Mouse (Mus musculus) forebrain, embryonic 14.5 days (tissue): ENCODE results near the gene Plxna4. TPM values are rescaled to one million over a fixed set of nuclear protein-coding genes. Genes with fewer than 3 reads are reported as not detected.

ENCODE experiments used
- ATAC-seq: fragments of 200-750 bp; cut with Nextera tagmentation; 2 replicates; pipeline ENCODE4 v1.8.0; 2017; ENCODE audit warnings: mild to moderate bottlenecking, moderate library complexity
- DNase-seq: peaks from one replicate; pipeline ENCODE4 v3.0.0-alpha.2; 2015; ENCODE audit warnings: low spot score
- H3K27ac ChIP-seq: fragments of 300-500 bp; sonication (generic); 2 replicates; pipeline ENCODE4 v1.5.1; 2014; ENCODE audit warnings: low read depth, mild to moderate bottlenecking, control low read depth, low read length, moderate library complexity
- H3K27me3 ChIP-seq: fragments of 300-500 bp; sonication (generic); replicated peaks from 2 replicates; pipeline ENCODE4 v1.6.1; 2014; ENCODE audit warnings: low read length, control low read depth, mixed read lengths; ENCODE audit not compliant: control insufficient read depth, insufficient read depth
- H3K36me3 ChIP-seq: fragments of 300-500 bp; sonication (generic); 2 replicates; pipeline ENCODE4 v1.6.1; 2014; ENCODE audit warnings: low read length, control low read depth; ENCODE audit not compliant: control insufficient read depth, insufficient read depth
- H3K4me1 ChIP-seq: fragments of 300-500 bp; sonication (generic); 2 replicates; pipeline ENCODE4 v1.6.1; 2014; ENCODE audit warnings: antibody characterized with exemption, low read length, control low read depth; ENCODE audit not compliant: control insufficient read depth, insufficient read depth
- H3K4me2 ChIP-seq: fragments of 300-500 bp; sonication (generic); 2 replicates; pipeline ENCODE4 v1.6.1; 2014; ENCODE audit warnings: mild to moderate bottlenecking, control low read depth, low read length
- H3K4me3 ChIP-seq: fragments of 300-500 bp; sonication (generic); 2 replicates; pipeline ENCODE4 v1.5.1; 2014; ENCODE audit warnings: low read depth, low read length, control low read depth
- H3K9ac ChIP-seq: fragments of 300-500 bp; sonication (generic); 2 replicates; pipeline ENCODE4 v1.6.1; 2014; ENCODE audit warnings: mild to moderate bottlenecking, low read length, control low read depth, moderate library complexity
- H3K9me3 ChIP-seq: fragments of 300-500 bp; sonication (generic); replicated peaks from 2 replicates; pipeline ENCODE4 v1.6.1; 2016; ENCODE audit warnings: low read length, control low read depth, mixed read lengths; ENCODE audit not compliant: control insufficient read depth
- WGBS: fragments of 180-500 bp; shearing (Covaris S2); extraction: QIAGEN DNeasy Blood & Tissue Kit; methylation state at CpG from one replicate; pipeline ENCODE4 v1.1.7; 2014; 5-methylcytosine and 5-hydroxymethylcytosine counted together
- polyA plus RNA-seq: library from polyadenylated mRNA; unstranded; fragments of >200 nt; fragmentation: Nextera tagmentation; extraction: Ambion mirVana; gene quantifications from 2 replicates; pipeline ENCODE4 v1.2.1, GENCODE M21; 2014

Gene Plxna4
- polyA plus RNA-seq, 1 experiment from 2014 or later: 19.9 TPM

DNA sequence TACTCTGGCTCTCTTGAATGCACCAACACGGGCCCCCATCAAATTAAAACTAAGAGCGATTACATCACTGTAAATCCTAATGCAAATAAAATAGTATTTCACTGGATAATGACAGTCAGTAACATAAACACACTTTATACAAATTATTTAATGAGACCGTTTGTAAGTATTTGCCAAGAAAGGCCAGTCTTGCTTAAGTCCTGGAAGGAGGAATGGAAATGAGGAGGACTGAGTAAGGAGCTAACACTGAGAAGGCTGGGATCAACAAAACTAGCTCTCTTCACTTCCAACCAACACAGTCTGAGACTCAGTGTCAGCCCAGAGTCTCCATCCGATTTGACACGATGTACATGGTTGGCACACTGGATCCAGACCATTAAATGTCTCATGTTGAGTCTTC lies 16.5 kb downstream of the Plxna4 start:
- Histone ChIP-seq H3K4me2 (no peak overlapping the region), H3K27ac (no peak overlapping the region), H3K9me3 (no peaks in the 10 kb centered on the region), H3K27me3 (no peaks in the 10 kb centered on the region), H3K4me3 (no peak overlapping the region), H3K4me1 (no peaks in the 10 kb centered on the region; the same call in 1 of the 2 replicates), H3K36me3 (no peaks in the 10 kb centered on the region), H3K9ac (no peak overlapping the region)
- no peak for ATAC-seq
- DNase-seq: no peak
- WGBS: 80% methylated on average over 5 of the region's 5 CpGs

DNA sequence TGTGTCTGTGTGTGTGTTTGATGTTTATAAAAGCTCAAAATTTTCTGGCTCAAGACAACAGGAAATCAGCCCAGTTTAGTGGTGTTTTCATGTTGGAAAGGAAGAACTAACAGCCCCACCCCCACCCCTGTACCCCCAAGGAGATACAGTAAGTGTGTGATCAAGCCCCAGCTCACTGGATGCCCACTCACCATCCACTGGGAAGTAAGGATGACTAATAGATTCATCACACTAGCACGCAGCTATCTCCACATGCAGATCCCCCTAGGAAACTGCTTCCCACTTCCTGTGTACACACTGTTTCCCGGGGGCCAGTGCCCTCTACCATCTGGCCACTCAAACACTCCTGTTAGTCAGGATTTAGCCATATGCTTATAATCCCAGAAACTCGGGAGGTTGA lies 17.5 kb downstream of the Plxna4 start:
- Histone ChIP-seq H3K36me3 (no peaks in the 10 kb centered on the region), H3K4me2 (no peak overlapping the region), H3K4me1 (no peaks in the 10 kb centered on the region; the same call in 1 of the 2 replicates), H3K27me3 (no peaks in the 10 kb centered on the region), H3K4me3 (no peak overlapping the region), H3K9ac (no peak overlapping the region), H3K27ac (no peak overlapping the region), H3K9me3 (no peaks in the 10 kb centered on the region)
- WGBS: 55% methylated on average over 3 of the region's 3 CpGs
- ATAC-seq (no peak), DNase-seq (no peak)

DNA sequence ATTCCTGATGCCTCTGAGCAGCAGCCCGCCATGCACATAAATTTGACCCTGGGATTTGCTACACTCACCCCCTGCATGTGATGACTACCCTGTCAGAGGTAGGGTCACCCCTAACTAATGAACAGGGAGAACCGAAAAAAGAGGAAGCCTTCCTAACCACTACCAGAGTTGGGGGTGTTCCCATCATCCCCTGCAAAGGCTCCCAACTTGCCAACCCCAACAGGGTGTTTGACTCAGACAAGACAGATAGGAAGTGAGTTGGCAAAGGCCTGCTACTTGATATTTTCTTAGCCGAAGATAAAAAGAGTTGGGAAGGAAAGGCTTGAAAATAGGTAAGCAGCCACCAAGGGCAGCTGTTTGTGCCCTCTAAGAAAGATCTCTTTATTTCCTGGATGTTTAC lies 18.1 kb downstream of the Plxna4 start:
- H3K27me3 ChIP-seq: no peaks in the 10 kb centered on the region
- H3K9ac ChIP-seq: no peak overlapping the region
- no peak overlapping the region for H3K4me2 ChIP-seq
- DNase-seq (no peak), ATAC-seq (no peak)
- H3K27ac ChIP-seq: no peak overlapping the region
- no peaks in the 10 kb centered on the region for H3K36me3 ChIP-seq
- WGBS: 89% methylated on average over 3 of the region's 3 CpGs
- H3K4me1 ChIP-seq: no peaks in the 10 kb centered on the region; the same call in 1 of the 2 replicates
- H3K4me3 ChIP-seq: no peak overlapping the region
- no peaks in the 10 kb centered on the region for H3K9me3 ChIP-seq

DNA sequence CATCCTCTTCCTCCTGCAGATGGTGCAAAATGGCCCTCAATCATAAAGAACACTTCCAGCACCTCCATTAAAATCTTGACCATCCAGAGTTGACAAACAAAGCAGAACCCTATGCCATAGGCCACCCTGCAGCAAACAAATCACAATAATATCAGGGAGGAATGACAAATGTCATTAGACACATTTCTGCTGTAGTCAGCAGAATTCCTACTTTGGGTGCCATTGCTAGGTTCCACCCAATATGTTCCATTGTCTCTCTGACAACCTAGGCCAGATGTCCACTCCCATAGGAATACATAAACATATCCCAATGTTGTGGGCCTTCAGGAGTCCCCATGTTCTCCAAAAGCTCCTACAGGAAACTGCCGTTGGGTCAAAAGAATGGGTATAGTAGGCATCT lies 41.1 kb downstream of the Plxna4 start:
- Histone ChIP-seq H3K27me3 (no peaks in the 10 kb centered on the region), H3K4me3 (no peak overlapping the region), H3K9me3 (no peaks in the 10 kb centered on the region), H3K27ac (no peak overlapping the region), H3K4me2 (no peak overlapping the region), H3K36me3 (no peaks in the 10 kb centered on the region), H3K9ac (no peak overlapping the region), H3K4me1 (no peaks in the 10 kb centered on the region)
- no peak for DNase-seq
- no peak for ATAC-seq
- 95% methylated on average over 1 of the region's 1 CpGs for WGBS

DNA sequence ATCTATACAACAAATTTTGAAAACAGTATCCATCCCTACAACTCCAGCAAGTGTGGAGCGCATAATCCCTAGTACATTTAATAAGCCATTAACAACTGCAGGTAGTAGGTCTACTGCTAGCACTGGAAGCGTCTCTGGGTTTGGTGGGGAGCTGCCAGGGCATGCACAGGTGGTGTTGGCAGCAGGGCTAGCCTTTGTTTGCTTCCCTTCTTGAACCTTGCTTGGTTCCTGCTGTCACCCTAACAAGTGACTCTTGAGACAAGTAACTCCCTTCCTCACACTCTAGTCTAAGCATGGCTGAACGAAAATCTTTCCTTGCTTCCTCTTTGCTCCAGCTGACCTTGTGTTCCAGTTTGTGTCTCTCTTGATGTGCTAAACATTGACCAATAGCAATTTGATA lies 44.0 kb downstream of the Plxna4 start:
- Histone ChIP-seq H3K4me3 (no peak overlapping the region), H3K36me3 (no peaks in the 10 kb centered on the region), H3K27me3 (no peaks in the 10 kb centered on the region), H3K4me1 (no peaks in the 10 kb centered on the region), H3K9ac (no peak overlapping the region), H3K9me3 (no peaks in the 10 kb centered on the region), H3K4me2 (no peak overlapping the region), H3K27ac (no peak overlapping the region)
- ATAC-seq (no peak), DNase-seq (no peak)
- WGBS: 92% methylated on average over 3 of the region's 3 CpGs

DNA sequence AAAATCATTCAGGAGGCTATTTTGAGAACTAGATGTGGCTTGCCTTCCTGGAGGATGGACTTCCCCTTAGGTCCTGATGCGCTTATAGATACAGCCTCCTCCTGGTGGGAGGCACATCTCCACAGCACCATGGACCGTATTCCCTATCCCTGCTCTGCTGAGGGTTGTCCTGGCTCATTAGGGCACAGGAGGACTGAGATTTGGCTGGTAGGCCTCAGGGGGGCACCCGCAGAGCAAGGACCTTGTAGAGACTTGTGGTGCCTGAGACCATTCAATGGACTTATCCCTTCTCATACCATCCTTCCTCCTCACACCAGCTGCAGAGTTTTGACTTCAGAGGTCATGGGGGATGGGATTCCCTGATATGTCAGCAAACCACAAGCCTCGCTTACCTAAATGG lies 47.8 kb downstream of the Plxna4 start:
- Histone ChIP-seq H3K36me3 (no peaks in the 10 kb centered on the region), H3K4me2 (no peak overlapping the region), H3K27ac (no peak overlapping the region), H3K4me3 (no peak overlapping the region), H3K4me1 (no peaks in the 10 kb centered on the region), H3K9me3 (no peaks in the 10 kb centered on the region), H3K27me3 (no peaks in the 10 kb centered on the region), H3K9ac (no peak overlapping the region)
- DNase-seq (no peak), ATAC-seq (no peak)
- WGBS: 84% methylated on average over 4 of the region's 4 CpGs

DNA sequence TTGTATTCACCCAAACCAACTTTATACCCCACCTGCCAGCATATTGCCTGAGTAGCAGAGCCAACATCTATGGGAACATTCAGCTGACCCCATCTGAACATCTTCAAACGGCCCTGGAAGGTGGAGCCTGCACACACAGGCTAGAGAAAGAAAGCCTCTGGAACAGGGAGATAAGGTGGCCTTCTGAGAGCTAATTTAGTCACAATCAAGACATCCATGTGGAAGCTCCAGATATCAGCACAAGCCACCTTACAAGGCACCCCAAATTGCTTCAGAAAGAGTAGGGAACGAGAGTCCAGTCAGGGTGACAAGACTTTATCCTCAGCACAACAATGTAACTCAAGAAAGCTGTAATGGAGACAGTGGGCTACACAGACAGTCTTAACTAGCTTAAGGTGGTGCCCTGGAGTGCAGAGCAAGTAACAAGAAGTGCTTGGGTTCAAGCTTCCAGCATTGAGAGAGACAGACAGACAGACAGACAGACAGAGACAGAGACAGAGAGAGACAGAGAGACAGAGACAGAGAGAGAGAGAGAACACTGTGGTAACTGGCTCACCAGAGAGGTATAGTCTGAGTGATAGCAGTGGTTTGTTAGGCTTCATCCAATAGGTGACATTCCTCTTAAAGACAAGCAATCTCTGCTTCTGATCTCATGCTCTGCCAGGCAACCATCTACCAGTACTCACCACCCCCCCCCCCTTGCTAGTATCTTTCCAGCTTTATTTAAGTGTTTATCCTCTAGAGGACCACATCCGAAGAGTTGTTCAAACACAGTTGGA lies 53.8 kb downstream of the Plxna4 start:
- H3K4me1 ChIP-seq: no peaks in the 10 kb centered on the region
- H3K36me3 ChIP-seq: no peaks in the 10 kb centered on the region
- H3K27ac ChIP-seq: no peak overlapping the region
- WGBS: 83% methylated on average over 3 of the region's 3 CpGs
- ATAC-seq: no peak
- no peaks in the 10 kb centered on the region for H3K27me3 ChIP-seq
- no peak overlapping the region for H3K4me2 ChIP-seq
- no peak overlapping the region for H3K9ac ChIP-seq
- no peak overlapping the region for H3K4me3 ChIP-seq
- H3K9me3 ChIP-seq: no peaks in the 10 kb centered on the region
- no peak for DNase-seq

DNA sequence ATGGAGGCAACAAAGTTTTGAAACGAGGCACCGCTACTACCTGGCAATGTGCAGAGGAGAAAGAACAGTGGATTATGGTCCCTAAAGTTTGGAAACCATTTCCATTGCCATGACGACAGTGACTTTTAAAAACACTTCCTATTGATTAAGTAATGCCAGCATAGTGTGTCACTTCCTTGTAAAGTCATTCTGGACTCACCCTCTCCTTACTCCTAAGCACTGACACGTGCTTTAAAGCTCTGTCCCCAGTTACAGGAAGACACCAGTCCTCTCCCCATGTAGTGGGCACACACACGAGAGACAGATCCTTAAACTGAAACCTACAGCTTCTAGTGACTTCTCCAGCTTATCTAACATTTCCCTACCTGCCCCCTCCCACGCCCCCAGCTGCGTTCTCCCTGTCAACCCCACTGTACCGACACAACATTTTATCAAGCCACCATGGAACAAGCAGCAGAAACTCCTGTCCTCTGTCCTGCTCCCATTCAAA lies 59.9 kb downstream of the Plxna4 start:
- H3K4me3 ChIP-seq: no peak overlapping the region
- no peak overlapping the region for H3K4me2 ChIP-seq
- no peak overlapping the region for H3K9ac ChIP-seq
- WGBS: 83% methylated on average over 8 of the region's 8 CpGs
- H3K27me3 ChIP-seq: no peaks in the 10 kb centered on the region
- ATAC-seq: no peak
- DNase-seq: no peak
- H3K9me3 ChIP-seq: no peaks in the 10 kb centered on the region
- no peak overlapping the region for H3K27ac ChIP-seq
- H3K4me1 ChIP-seq: no peaks in the 10 kb centered on the region
- H3K36me3 ChIP-seq: no peaks in the 10 kb centered on the region

DNA sequence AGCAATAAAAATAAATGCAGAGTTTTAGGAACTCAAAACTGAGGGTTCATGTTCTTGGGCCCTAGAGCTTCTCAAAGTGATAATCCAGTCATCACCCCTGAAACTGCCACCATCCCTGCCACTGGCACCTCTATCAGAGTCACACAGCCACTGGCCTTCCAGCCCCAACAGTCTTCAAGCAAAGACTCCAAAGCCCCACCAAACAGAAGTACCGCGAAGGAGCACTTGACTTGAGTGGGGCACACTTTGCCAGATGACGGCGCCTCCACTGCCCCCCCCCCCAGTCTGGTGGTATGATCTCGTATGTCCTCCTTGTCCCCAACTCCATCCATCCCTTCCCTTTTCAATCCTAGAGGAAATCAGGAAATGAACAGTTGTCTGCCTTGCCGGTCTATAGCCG lies 60.5 kb downstream of the Plxna4 start:
- no peak overlapping the region for H3K4me2 ChIP-seq
- H3K9ac ChIP-seq: no peak overlapping the region
- WGBS: 84% methylated on average over 7 of the region's 7 CpGs
- no peaks in the 10 kb centered on the region for H3K36me3 ChIP-seq
- H3K9me3 ChIP-seq: no peaks in the 10 kb centered on the region
- DNase-seq (no peak), ATAC-seq (no peak)
- no peaks in the 10 kb centered on the region for H3K27me3 ChIP-seq
- H3K27ac ChIP-seq: no peak overlapping the region
- H3K4me3 ChIP-seq: no peak overlapping the region
- H3K4me1 ChIP-seq: no peaks in the 10 kb centered on the region
